Mouse (Mus musculus) lung, postnatal 0 days (tissue): ENCODE measurements at regions not wholly inside any gene's neighbourhood (a gene's known extent, or its start where the extent isn't known, plus 50 kb on each side); places are given as distances from the start of the nearest gene placed in this dataset.
A peak's percentile ranks its signal among the peaks of the same experiment; 100 is the strongest.

Experiments used
- CTCF ChIP-seq: IDR thresholded peaks from 2 replicates; pipeline ENCODE4 v1.5.1; 2016; ENCODE audit warnings: antibody characterized with exemption, mild to moderate bottlenecking
- EP300 ChIP-seq: IDR thresholded peaks from 2 replicates; pipeline ENCODE4 v1.6.1; 2016; ENCODE audit warnings: antibody characterized with exemption, mild to moderate bottlenecking, control low read depth

DNA sequence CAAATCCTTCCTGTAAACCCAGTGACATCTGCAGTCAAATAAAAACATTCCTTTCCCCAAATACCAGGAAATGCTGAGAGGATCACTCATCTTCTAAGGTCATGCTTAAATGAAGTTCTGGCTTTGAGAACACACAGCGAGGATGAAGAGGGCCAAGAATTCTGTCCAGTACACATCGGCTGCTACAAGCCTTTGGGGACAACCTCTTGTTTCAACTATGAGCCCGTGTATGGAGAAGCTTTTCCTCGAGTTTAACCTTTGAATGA is 334.9 kb upstream of the Ddhd1 start:
- no peak for TF ChIP-seq CTCF
- peak; percentile 64; the same call in 1 of the 2 replicates for TF ChIP-seq EP300
